In genomic region chr3:146177748-146178582, GRCm38 (mm10) we compare ENCODE assay signal across 8 mouse cellular contexts. TPM values are rescaled to one million over a fixed set of nuclear protein-coding genes. Genes with fewer than 3 reads are reported as not detected.
DNase-seq lines count a peak whose midpoint lies in the region; ATAC-seq lines count a peak whose summit lies in the region.

No protein-coding gene starts in this region.

- peak overlapping the region; percentile 44 for H3K4me3 ChIP-seq in forebrain, embryonic 10.5 days
- peak overlapping the region; percentile 32 for H3K4me3 ChIP-seq in heart, embryonic 15.5 days
- H3K4me3 ChIP-seq in liver, embryonic 12.5 days, result no peak overlapping the region
- peak overlapping the region; percentile 10 for H3K4me3 ChIP-seq in stomach, embryonic 14.5 days (ENCODE audit: low read depth, low read length)

- WGBS in forebrain, embryonic 10.5 days, result 10% methylated on average over 16 of the region's 16 CpGs
- WGBS in heart, embryonic 15.5 days, result 4% methylated on average over 16 of the region's 16 CpGs
- WGBS in liver, embryonic 12.5 days (ENCODE audit: insufficient replicate concordance), result 8% methylated on average over 16 of the region's 16 CpGs
- 3% methylated on average over 16 of the region's 16 CpGs for WGBS in stomach, embryonic 14.5 days

- DNase-seq in c-Kit-negative CD71-positive TER-119-positive erythroid progenitor cells, embryonic 14.5 days (ENCODE audit: low read depth, low spot score), result peak; percentile 21
- DNase-seq in forebrain, embryonic 10.5 days (ENCODE audit: extremely low spot score, low spot score), result peak; percentile 75
- peak; percentile 86 for DNase-seq in kidney, postnatal 14 days
- DNase-seq in natural killer cell, adult 2 months (ENCODE audit: low spot score in 2 of 2), result peak; percentile 63 to 75

- peak; percentile 91 for ATAC-seq in CD4-positive, CD25-positive, alpha-beta regulatory T cell, adult 4 months
- peak; percentile 44 for ATAC-seq in heart, embryonic 15.5 days (replicated peaks; ENCODE audit: insufficient number of reproducible peaks, insufficient read depth, low FRiP score, low read depth)
- peak; percentile 59; the same call in 1 of the 2 replicates for ATAC-seq in liver, embryonic 12.5 days
- ATAC-seq in stomach, embryonic 14.5 days (ENCODE audit: insufficient number of reproducible peaks, insufficient read depth, low FRiP score, low read depth), result peak; percentile 62; the same call in 1 of the 2 replicates

- peak overlapping the region; percentile 61 for H3K4me2 ChIP-seq in heart, embryonic 15.5 days
- peak overlapping the region; percentile 43 for H3K4me2 ChIP-seq in liver, embryonic 12.5 days
- peak overlapping the region; percentile 48 for H3K4me2 ChIP-seq in stomach, embryonic 14.5 days (replicated peaks; ENCODE audit: low read depth, low read length)

- no peaks in the 10 kb centered on the region for H3K9me3 ChIP-seq in forebrain, embryonic 10.5 days
- H3K9me3 ChIP-seq in heart, embryonic 15.5 days (replicated peaks), result no peaks in the 10 kb centered on the region
- H3K9me3 ChIP-seq in liver, embryonic 12.5 days (replicated peaks), result no peaks in the 10 kb centered on the region
- H3K9me3 ChIP-seq in stomach, embryonic 14.5 days (ENCODE audit: control insufficient read depth, low read depth, low read length), result no peaks in the 10 kb centered on the region

- H3K36me3 ChIP-seq in forebrain, embryonic 10.5 days (replicated peaks), result no peaks in the 10 kb centered on the region
- H3K36me3 ChIP-seq in heart, embryonic 15.5 days, result no peaks in the 10 kb centered on the region
- H3K36me3 ChIP-seq in liver, embryonic 12.5 days, result peaks cover 2% of the 10 kb centered on the region; the same call in 1 of the 2 replicates
- no peaks in the 10 kb centered on the region for H3K36me3 ChIP-seq in stomach, embryonic 14.5 days (ENCODE audit: control insufficient read depth, insufficient read depth, low read length)

- H3K9ac ChIP-seq in heart, embryonic 15.5 days, result no peak overlapping the region
- no peak overlapping the region for H3K9ac ChIP-seq in liver, embryonic 12.5 days
- no peak overlapping the region for H3K9ac ChIP-seq in stomach, embryonic 14.5 days (replicated peaks; ENCODE audit: low read depth, low read length)

- peaks cover 5% of the 10 kb centered on the region; the same call in 1 of the 2 replicates for H3K4me1 ChIP-seq in forebrain, embryonic 10.5 days
- H3K4me1 ChIP-seq in heart, embryonic 15.5 days (replicated peaks), result peaks cover 25% of the 10 kb centered on the region
- peaks cover 7% of the 10 kb centered on the region; the same call in 1 of the 2 replicates for H3K4me1 ChIP-seq in liver, embryonic 12.5 days
- H3K4me1 ChIP-seq in stomach, embryonic 14.5 days (ENCODE audit: control insufficient read depth, insufficient read depth, low read length), result 0 out of 2 replicates have a peak, but pooled peaks cover 7% of the 10 kb centered on the region

- no peaks in the 10 kb centered on the region; the same call in 1 of the 2 replicates for H3K27me3 ChIP-seq in forebrain, embryonic 10.5 days (ENCODE audit: poor library complexity, severe bottlenecking)
- no peaks in the 10 kb centered on the region for H3K27me3 ChIP-seq in heart, embryonic 15.5 days
- no peaks in the 10 kb centered on the region for H3K27me3 ChIP-seq in liver, embryonic 12.5 days (replicated peaks)
- no peaks in the 10 kb centered on the region for H3K27me3 ChIP-seq in stomach, embryonic 14.5 days (ENCODE audit: control insufficient read depth, insufficient read depth, low read length)

- H3K27ac ChIP-seq in forebrain, embryonic 10.5 days, result peak overlapping the region; percentile 67
- no peak overlapping the region for H3K27ac ChIP-seq in heart, embryonic 15.5 days
- H3K27ac ChIP-seq in liver, embryonic 12.5 days, result no peak overlapping the region
- H3K27ac ChIP-seq in stomach, embryonic 14.5 days (ENCODE audit: low read length), result no peak overlapping the region

RNA-seq across cellular contexts. Expression of gene Mcoln2, which starts 28.3 kb away (rescaled TPM):
- 1 to 10 TPM; 1.7 to 2.2 TPM for polyA plus RNA-seq in CD4-positive, CD25-positive, alpha-beta regulatory T cell, adult 4 months (2017; shearing (Covaris generic))
- 0.25 and 0.30 TPM in 2 replicates for polyA plus RNA-seq in forebrain, embryonic 10.5 days (2016; fragmentation: Nextera tagmentation; extraction: Ambion mirVana)
- polyA plus RNA-seq in heart, embryonic 15.5 days (2015; fragmentation: Nextera tagmentation; extraction: Ambion mirVana), result 0.35 and 1.7 TPM in 2 replicates
- polyA plus RNA-seq in liver, embryonic 12.5 days (2016; fragmentation: Nextera tagmentation; extraction: Ambion mirVana), result 5.4 and 5.7 TPM in 2 replicates
- 1.4 and 1.6 TPM in 2 replicates for polyA plus RNA-seq in stomach, embryonic 14.5 days (2014; fragmentation: Nextera tagmentation; extraction: Ambion mirVana)

RNA-seq across cellular contexts. Expression of gene Lpar3, which starts 42.8 kb away (rescaled TPM):
- polyA plus RNA-seq in CD4-positive, CD25-positive, alpha-beta regulatory T cell, adult 4 months (2017; shearing (Covaris generic)), result not detected
- polyA plus RNA-seq in forebrain, embryonic 10.5 days (2016; fragmentation: Nextera tagmentation; extraction: Ambion mirVana), result 0.47 and 0.52 TPM in 2 replicates
- 35.1 and 40.7 TPM in 2 replicates for polyA plus RNA-seq in heart, embryonic 15.5 days (2015; fragmentation: Nextera tagmentation; extraction: Ambion mirVana)
- polyA plus RNA-seq in liver, embryonic 12.5 days (2016; fragmentation: Nextera tagmentation; extraction: Ambion mirVana), result 0.05 and 0.06 TPM in 2 replicates
- 0.78 and 1.2 TPM in 2 replicates for polyA plus RNA-seq in stomach, embryonic 14.5 days (2014; fragmentation: Nextera tagmentation; extraction: Ambion mirVana)

Comparison
In these comparisons a context has a peak if more than half of its experiments do, and no peak if none do; other contexts are left out.
1. DNase-seq: peak in every context shown above with its lines; median percentile 86 in kidney, postnatal 14 days; 75 in forebrain, embryonic 10.5 days; 69 in natural killer cell, adult 2 months; 21 in c-Kit-negative CD71-positive TER-119-positive erythroid progenitor cells, embryonic 14.5 days.
2. RNA of gene Lpar3, which starts 42.8 kb away (polyA plus RNA-seq): 35.1 to 40.7 TPM in heart, embryonic 15.5 days; 0.78 to 1.2 TPM in stomach, embryonic 14.5 days, 0.47 to 0.52 TPM in forebrain, embryonic 10.5 days, 0.05 to 0.06 TPM in liver, embryonic 12.5 days and not detected in CD4-positive, CD25-positive, alpha-beta regulatory T cell, adult 4 months; every median in the first group is over 10 times any median in the second.
3. Peak in every context shown above with its lines, with median percentiles within 50 percentile points of each other: ATAC-seq and H3K4me2 ChIP-seq.